Mouse (Mus musculus) limb, embryonic 14.5 days (tissue): ENCODE measurements around the gene Fis1. TPM values are rescaled to one million over a fixed set of nuclear protein-coding genes. Genes with fewer than 3 reads are reported as not detected.

Experiments used
- ATAC-seq: fragments of 200-750 bp; cut with Nextera tagmentation; 2 replicates; pipeline ENCODE4 v1.8.0; 2017; ENCODE audit warnings: low read depth, moderate number of reproducible peaks, moderate TSS enrichment; ENCODE audit not compliant: low FRiP score
- DNase-seq: peaks from one replicate; pipeline ENCODE4 v3.0.0-alpha.2; 2015; ENCODE audit warnings: low spot score
- H3K27ac ChIP-seq: fragments of 300-500 bp; sonication (generic); replicated peaks from 2 replicates; pipeline ENCODE4 v1.5.1; 2014; ENCODE audit warnings: low read depth, mild to moderate bottlenecking, low read length, moderate library complexity, mixed read lengths
- H3K27me3 ChIP-seq: fragments of 300-500 bp; sonication (generic); 2 replicates; pipeline ENCODE4 v1.6.1; 2014; ENCODE audit warnings: low read length, mixed read lengths; ENCODE audit not compliant: control insufficient read depth, insufficient read depth
- H3K36me3 ChIP-seq: fragments of 300-500 bp; sonication (generic); 2 replicates; pipeline ENCODE4 v1.6.1; 2014; ENCODE audit warnings: mild to moderate bottlenecking, low read length, moderate library complexity, mixed read lengths; ENCODE audit not compliant: control insufficient read depth, insufficient read depth
- H3K4me1 ChIP-seq: fragments of 300-500 bp; sonication (generic); 2 replicates; pipeline ENCODE4 v1.6.1; 2014; ENCODE audit warnings: antibody characterized with exemption, low read length, mixed read lengths; ENCODE audit not compliant: control insufficient read depth, insufficient read depth
- H3K4me2 ChIP-seq: fragments of 300-500 bp; sonication (generic); replicated peaks from 2 replicates; pipeline ENCODE4 v1.6.1; 2014; ENCODE audit warnings: low read depth, mild to moderate bottlenecking, low read length, moderate library complexity; ENCODE audit not compliant: severe bottlenecking
- H3K4me3 ChIP-seq: fragments of 300-500 bp; sonication (generic); replicated peaks from 2 replicates; pipeline ENCODE4 v1.5.1; 2014; ENCODE audit warnings: low read length
- H3K9ac ChIP-seq: fragments of 300-500 bp; sonication (generic); 2 replicates; pipeline ENCODE4 v1.6.1; 2014; ENCODE audit warnings: mild to moderate bottlenecking, low read depth, low read length, moderate library complexity; ENCODE audit not compliant: severe bottlenecking
- H3K9me3 ChIP-seq: fragments of 300-500 bp; sonication (generic); 2 replicates; pipeline ENCODE4 v1.6.1; 2016; ENCODE audit warnings: low read length; ENCODE audit not compliant: control insufficient read depth
- POLR2A ChIP-seq: fragments of 200-500 bp; IDR thresholded peaks from 2 replicates; pipeline ENCODE4 v1.8.0; 2012; ENCODE audit warnings: inconsistent platforms, mild to moderate bottlenecking, moderate library complexity, borderline replicate concordance; ENCODE audit not compliant: insufficient read depth, insufficient read length; ENCODE audit errors: extremely low read depth
- WGBS: fragments of 180-500 bp; shearing (Covaris S2); extraction: QIAGEN DNeasy Blood & Tissue Kit; methylation state at CpG from one replicate; pipeline ENCODE4 v1.1.7; 2014; 5-methylcytosine and 5-hydroxymethylcytosine counted together
- polyA plus RNA-seq, 2 experiments: library from polyadenylated mRNA; depleted of rRNA in 1 of 2; stranded (reverse) in 1 of 2; unstranded in 1 of 2; fragments of >200 nt; fragmentation: Nextera tagmentation in 1 of 2; extraction: Ambion mirVana in 1 of 2; gene quantifications; 2 replicates each; pipeline versions ENCODE4 v1.2.1 to v1.2.3; 2012 to 2014

The Fis1 gene
- polyA plus RNA-seq (2012; rRNA removed) = 194 and 225 TPM in 2 replicates
- 284 and 300 TPM in 2 replicates for polyA plus RNA-seq (2014; fragmentation: Nextera tagmentation; extraction: Ambion mirVana)

DNA sequence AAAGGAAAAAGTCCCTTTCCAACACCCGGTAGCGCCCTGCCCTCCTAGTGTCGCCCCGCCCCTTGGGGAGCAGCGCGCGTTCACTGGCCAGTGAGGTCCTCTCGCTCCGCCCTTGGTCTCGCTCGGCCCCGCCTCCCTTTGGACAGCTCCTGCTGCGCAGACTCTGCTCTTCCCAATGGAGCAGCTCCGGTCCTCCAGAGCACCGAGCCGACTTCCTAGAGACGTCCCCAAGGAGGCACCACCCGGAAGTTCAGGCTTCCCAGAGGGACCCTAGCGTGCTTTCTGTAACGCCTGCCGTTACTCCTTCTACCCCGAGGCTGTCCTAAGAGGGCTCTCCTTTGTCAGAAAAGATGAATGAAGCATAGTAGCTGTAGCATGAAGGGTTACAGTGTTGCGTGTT, at the start of gene Fis1:
Fis1 (plus strand) TSS at position 261 of the 400 bp plus-strand sequence.
- H3K36me3 ChIP-seq = peaks cover 4% of the 10 kb centered on the region; the same call in 1 of the 2 replicates
- no peak for TF ChIP-seq POLR2A
- peaks cover 6% of the 10 kb centered on the region for H3K4me1 ChIP-seq
- no peak within 1 kb of the TSS; the same call in 1 of the 2 replicates for H3K27ac ChIP-seq
- ATAC-seq = peak; percentile 98
- under 1% methylated on average over 23 of the region's 23 CpGs for WGBS
- peak within 1 kb of the TSS; percentile 73 for H3K9ac ChIP-seq
- DNase-seq = peak; percentile 98
- no peaks in the 10 kb centered on the region for H3K9me3 ChIP-seq
- no peaks in the 10 kb centered on the region for H3K27me3 ChIP-seq
- peak within 1 kb of the TSS; percentile 66 for H3K4me3 ChIP-seq
- H3K4me2 ChIP-seq = peak within 1 kb of the TSS; percentile 67

DNA sequence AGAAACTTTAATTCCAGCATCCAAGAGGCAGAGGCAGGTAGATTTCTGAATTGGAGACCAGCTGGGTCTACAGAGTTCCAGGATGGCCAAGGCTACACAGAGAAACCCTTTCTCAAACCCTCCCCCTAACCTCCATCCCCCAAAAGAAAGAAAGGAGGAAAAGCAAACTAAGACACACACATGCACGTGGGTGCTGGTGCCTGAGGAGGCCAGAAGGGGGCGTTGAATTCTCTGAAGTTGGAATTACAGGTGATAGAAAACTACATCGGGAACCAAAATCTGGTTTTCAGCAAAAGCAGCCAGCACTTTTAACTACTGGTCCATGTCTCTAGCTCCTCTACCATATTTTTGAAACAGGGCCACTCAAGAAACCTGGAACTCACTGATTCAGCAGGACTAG, 48.5 kb upstream of the Fis1 start:
- ATAC-seq = no peak
- Histone ChIP-seq H3K9ac (no peak overlapping the region), H3K4me2 (no peak overlapping the region), H3K9me3 (no peaks in the 10 kb centered on the region), H3K27ac (no peak overlapping the region), H3K27me3 (no peaks in the 10 kb centered on the region), H3K4me1 (0 out of 2 replicates have a peak, but pooled peaks cover 3% of the 10 kb centered on the region), H3K4me3 (no peak overlapping the region), H3K36me3 (no peaks in the 10 kb centered on the region)
- 54% methylated on average over 3 of the region's 3 CpGs for WGBS
- no peak for TF ChIP-seq POLR2A
- no peak for DNase-seq

DNA sequence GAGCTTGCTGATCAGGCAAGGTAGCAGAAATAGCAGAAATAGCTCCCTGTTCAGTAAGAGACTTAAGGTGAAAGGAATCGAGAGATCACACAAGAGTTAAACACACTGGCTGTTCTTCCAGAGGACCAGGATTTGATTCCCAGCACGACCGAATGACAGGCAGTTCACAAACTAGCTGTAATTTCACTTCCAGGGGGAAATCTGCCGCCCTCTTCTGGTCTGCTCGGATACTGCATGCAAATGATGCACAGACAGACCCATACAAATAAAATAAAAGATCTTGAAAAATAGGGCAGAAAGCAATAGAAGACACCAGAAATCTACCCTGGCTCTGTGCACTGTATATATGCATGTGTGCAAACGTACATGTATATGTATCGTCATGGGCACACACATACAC, 47.4 kb upstream of the Fis1 start:
- 57% methylated on average over 7 of the region's 7 CpGs for WGBS
- H3K36me3 ChIP-seq = no peaks in the 10 kb centered on the region
- no peak overlapping the region for H3K4me2 ChIP-seq
- H3K9me3 ChIP-seq = no peaks in the 10 kb centered on the region
- no peak overlapping the region for H3K4me3 ChIP-seq
- ATAC-seq (no peak), DNase-seq (no peak)
- H3K27me3 ChIP-seq = no peaks in the 10 kb centered on the region
- H3K9ac ChIP-seq = no peak overlapping the region
- H3K27ac ChIP-seq = no peak overlapping the region
- no peak for TF ChIP-seq POLR2A
- H3K4me1 ChIP-seq = 0 out of 2 replicates have a peak, but pooled peaks cover 3% of the 10 kb centered on the region

DNA sequence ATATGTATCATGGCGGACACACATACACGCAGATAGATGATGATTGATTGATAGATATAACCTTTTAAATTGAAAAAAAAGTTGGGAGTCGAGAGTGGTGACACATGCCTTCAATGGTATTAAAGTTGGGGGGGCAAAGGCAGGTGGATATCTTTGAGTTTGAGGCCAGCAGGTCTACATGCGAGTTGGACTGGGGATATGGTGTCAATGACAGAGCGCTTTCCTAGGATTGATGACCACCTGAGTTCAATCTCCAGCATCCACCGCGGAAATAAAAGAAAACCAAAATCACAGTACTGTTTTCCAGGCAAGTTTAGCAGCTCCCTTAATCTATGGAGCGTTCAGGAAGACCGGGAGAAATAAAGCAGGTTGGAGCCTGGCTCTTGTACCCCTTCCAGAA, 45.5 kb upstream of the Fis1 start:
- Histone ChIP-seq H3K36me3 (peaks cover 11% of the 10 kb centered on the region), H3K27ac (no peak overlapping the region), H3K9me3 (no peaks in the 10 kb centered on the region), H3K4me3 (peak overlapping the region; percentile 68), H3K4me1 (0 out of 2 replicates have a peak, but pooled peaks cover 3% of the 10 kb centered on the region), H3K27me3 (no peaks in the 10 kb centered on the region), H3K4me2 (peak overlapping the region; percentile 58), H3K9ac (peak overlapping the region; percentile 64; the same call in 1 of the 2 replicates)
- 38% methylated on average over 9 of the region's 9 CpGs for WGBS
- ATAC-seq (no peak), DNase-seq (no peak)
- TF ChIP-seq POLR2A = no peak

DNA sequence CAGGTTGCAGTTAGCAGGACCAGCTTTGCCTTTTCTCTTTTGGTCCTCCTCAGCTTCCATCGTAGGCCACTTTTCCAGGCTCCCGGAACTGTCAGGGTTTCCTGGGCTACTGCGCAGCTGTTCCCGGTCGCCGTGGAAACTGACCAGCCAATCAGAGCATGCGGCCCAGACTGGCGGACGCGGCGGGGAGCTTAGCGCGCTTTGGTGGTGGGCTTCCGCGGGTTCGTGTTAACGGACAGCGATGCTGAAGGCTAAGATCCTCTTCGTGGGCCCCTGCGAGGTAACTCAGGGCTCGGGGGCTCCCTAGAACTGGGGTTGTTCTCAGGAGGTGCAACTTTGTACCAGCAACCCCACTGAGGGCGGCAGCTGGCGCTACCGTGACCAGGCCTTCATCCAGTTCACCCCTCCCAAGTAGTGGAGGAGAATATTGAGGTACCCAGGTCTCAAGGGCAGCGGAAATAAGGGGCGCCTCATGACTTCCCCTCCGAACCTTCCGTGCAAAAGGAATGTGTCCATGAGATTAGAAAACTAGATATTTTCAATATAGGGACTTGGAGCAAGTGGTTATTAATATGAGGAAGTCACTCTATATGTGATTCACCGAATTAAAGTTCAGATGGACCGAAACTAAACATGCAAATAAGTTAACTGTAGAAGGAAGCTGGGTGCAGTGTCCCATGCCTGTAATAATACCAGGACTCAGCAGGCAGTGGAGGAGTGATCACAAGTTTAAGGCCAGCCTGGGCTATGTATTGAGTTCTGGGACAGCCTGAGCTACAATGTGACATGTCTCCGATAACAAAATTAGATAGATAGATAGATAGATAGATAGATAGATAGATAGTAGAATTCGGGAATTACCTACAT, 44.9 kb upstream of the Fis1 start, which contains the start of gene Ift22:
Ift22 (plus strand) TSS at position 160 of the 867 bp plus-strand sequence.
- TF ChIP-seq POLR2A = no peak
- DNase-seq (peak; percentile 96), ATAC-seq (peak; percentile 94)
- Histone ChIP-seq H3K27ac (no peak within 1 kb of the TSS), H3K27me3 (no peaks in the 10 kb centered on the region), H3K4me2 (peak within 1 kb of the TSS; percentile 58), H3K9ac (peak within 1 kb of the TSS; percentile 64), H3K4me1 (0 out of 2 replicates have a peak, but pooled peaks cover 3% of the 10 kb centered on the region), H3K9me3 (no peaks in the 10 kb centered on the region), H3K36me3 (peaks cover 18% of the 10 kb centered on the region), H3K4me3 (peak within 1 kb of the TSS; percentile 68)
- 10% methylated on average over 32 of the region's 32 CpGs for WGBS
